In the genomic region with DNA sequence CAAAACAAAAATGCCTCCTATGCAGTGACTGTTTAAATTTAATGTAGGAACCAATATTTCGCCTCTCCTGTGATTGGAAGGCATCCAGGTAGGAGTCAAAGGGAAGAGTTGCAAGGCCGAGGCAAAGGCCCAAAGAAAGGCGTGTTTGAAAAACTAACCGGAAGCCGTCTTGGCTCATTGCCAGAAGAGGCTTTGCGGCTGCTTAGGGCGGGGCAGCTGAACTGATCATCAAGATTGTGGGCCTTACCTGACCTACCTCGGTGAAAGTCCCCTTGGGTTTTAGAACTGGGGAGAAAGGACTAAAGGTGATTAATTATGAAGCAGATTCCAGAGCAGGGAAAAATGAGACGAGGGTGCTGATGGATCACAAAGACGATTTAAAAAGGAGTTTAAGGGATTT, we compare ENCODE assay signal across 16 mouse cellular contexts.
DNase-seq lines count a peak whose midpoint lies in the region; ATAC-seq and TF ChIP-seq lines count a peak whose summit lies in the region.
"Had no signal": no experiment of that assay in that cellular context is flagged by ENCODE, and none has a peak within 500 bp of the region (broad histone marks: within the 10 kb centered on the region; RNA-seq: fewer than 3 reads in every experiment).

No protein-coding gene starts in this region.

- no peak overlapping the region for H3K4me2 ChIP-seq in hindbrain, postnatal 0 days (ENCODE audit: low read depth, low read length)
- no peak overlapping the region for H3K4me2 ChIP-seq in intestine, embryonic 15.5 days (replicated peaks)
- H3K4me2 ChIP-seq: embryonic facial prominence, embryonic 13.5 days; heart, embryonic 11.5 days; hindbrain, embryonic 15.5 days; neural tube, embryonic 15.5 days had no signal

- no peaks in the 10 kb centered on the region for H3K36me3 ChIP-seq in hindbrain, postnatal 0 days (ENCODE audit: insufficient read depth, low read length)
- peaks cover 45% of the 10 kb centered on the region for H3K36me3 ChIP-seq in hindbrain, embryonic 10.5 days
- H3K36me3 ChIP-seq in intestine, embryonic 15.5 days = no peaks in the 10 kb centered on the region
- H3K36me3 ChIP-seq: neural tube, embryonic 15.5 days had no signal

- H3K4me3 ChIP-seq in hindbrain, postnatal 0 days (ENCODE audit: low read length) = no peak overlapping the region
- H3K4me3 ChIP-seq in hindbrain, embryonic 10.5 days = no peak overlapping the region
- H3K4me3 ChIP-seq in intestine, embryonic 15.5 days (replicated peaks) = no peak overlapping the region
- H3K4me3 ChIP-seq: embryonic facial prominence, embryonic 13.5 days; hindbrain, embryonic 15.5 days; left cerebral cortex, adult 2 months; neural tube, embryonic 15.5 days had no signal

- H3K9me3 ChIP-seq in hindbrain, postnatal 0 days (ENCODE audit: low read length) = no peaks in the 10 kb centered on the region
- H3K9me3 ChIP-seq in hindbrain, embryonic 10.5 days = no peaks in the 10 kb centered on the region
- no peaks in the 10 kb centered on the region for H3K9me3 ChIP-seq in intestine, embryonic 15.5 days
- H3K9me3 ChIP-seq: embryonic facial prominence, embryonic 13.5 days; hindbrain, embryonic 15.5 days; neural tube, embryonic 15.5 days had no signal

- DNase-seq in hindbrain, postnatal 0 days (ENCODE audit: low spot score) = peak; percentile 36
- no peak for DNase-seq in hindbrain, embryonic 10.5 days (ENCODE audit: low spot score)
- peak; percentile 7 for DNase-seq in spleen, adult 12 weeks (ENCODE audit: low spot score)
- DNase-seq in spleen, adult 18-20 months = no peak
- peak; percentile 35 for DNase-seq in urinary bladder, postnatal 25 days (ENCODE audit: low spot score)
- no peak for DNase-seq in Muller cell, postnatal 12 days (ENCODE audit: inconsistent ontology term)
- DNase-seq in frontal cortex, postnatal 25 days (ENCODE audit: low spot score in 2 of 2) = no peak
- DNase-seq: cerebellum, adult 9-10 months had no signal

- no peak for ATAC-seq in hindbrain, postnatal 0 days
- peak; percentile 80 for ATAC-seq in intestine, embryonic 15.5 days
- ATAC-seq: midbrain, embryonic 16.5 days had no signal

- WGBS in hindbrain, postnatal 0 days = 50% methylated on average over 10 of the region's 10 CpGs
- WGBS in hindbrain, embryonic 10.5 days = 88% methylated on average over 10 of the region's 10 CpGs
- 41% methylated on average over 10 of the region's 10 CpGs for WGBS in intestine, embryonic 15.5 days

- no peaks in the 10 kb centered on the region for H3K27me3 ChIP-seq in hindbrain, postnatal 0 days (ENCODE audit: insufficient read depth, low read length)
- no peaks in the 10 kb centered on the region for H3K27me3 ChIP-seq in hindbrain, embryonic 10.5 days (ENCODE audit: insufficient read depth, poor library complexity, severe bottlenecking)
- no peaks in the 10 kb centered on the region for H3K27me3 ChIP-seq in intestine, embryonic 15.5 days (replicated peaks)
- H3K27me3 ChIP-seq: embryonic facial prominence, embryonic 13.5 days; hindbrain, embryonic 15.5 days; neural tube, embryonic 15.5 days had no signal

- H3K4me1 ChIP-seq in hindbrain, postnatal 0 days (ENCODE audit: insufficient read depth, low read length) = no peaks in the 10 kb centered on the region
- H3K4me1 ChIP-seq in hindbrain, embryonic 10.5 days (replicated peaks) = no peaks in the 10 kb centered on the region
- peaks cover 16% of the 10 kb centered on the region for H3K4me1 ChIP-seq in intestine, embryonic 15.5 days (replicated peaks)
- H3K4me1 ChIP-seq: hindbrain, embryonic 15.5 days; neural tube, embryonic 15.5 days had no signal

- TF ChIP-seq CTCF in hindbrain, postnatal 0 days (IDR thresholded peaks at IDR 0.05; ENCODE audit: low read depth) = no peak

- H3K27ac ChIP-seq in hindbrain, postnatal 0 days = no peak overlapping the region
- H3K27ac ChIP-seq in hindbrain, embryonic 10.5 days = no peak overlapping the region
- H3K27ac ChIP-seq in intestine, embryonic 15.5 days = no peak overlapping the region
- H3K27ac ChIP-seq: embryonic facial prominence, embryonic 13.5 days; hindbrain, embryonic 15.5 days; left cerebral cortex, adult 2 months; liver, embryonic 14.5 days; neural tube, embryonic 15.5 days had no signal

- H3K9ac ChIP-seq in hindbrain, postnatal 0 days (replicated peaks; ENCODE audit: low read length) = no peak overlapping the region
- H3K9ac ChIP-seq in intestine, embryonic 15.5 days = no peak overlapping the region
- H3K9ac ChIP-seq: embryonic facial prominence, embryonic 13.5 days; hindbrain, embryonic 15.5 days; liver, embryonic 14.5 days; neural tube, embryonic 15.5 days had no signal

Comparison
In these comparisons a context has a peak if more than half of its experiments do, and no peak if none do; other contexts are left out.
1. DNase-seq: peak in hindbrain, postnatal 0 days (single experiment), spleen, adult 12 weeks (single experiment) and urinary bladder, postnatal 25 days (single experiment); none in hindbrain, embryonic 10.5 days (single experiment), spleen, adult 18-20 months (0 of 2), Muller cell, postnatal 12 days (single experiment) and frontal cortex, postnatal 25 days (0 of 2).